Mouse (Mus musculus): Measurements from ENCODE around the gene Cttnbp2.
"Not testable (repeated sequence)": the region's sequence is repeated elsewhere in the genome, so short reads cannot be mapped to it uniquely, and the experiment has no call there.

Gene Cttnbp2

DNA sequence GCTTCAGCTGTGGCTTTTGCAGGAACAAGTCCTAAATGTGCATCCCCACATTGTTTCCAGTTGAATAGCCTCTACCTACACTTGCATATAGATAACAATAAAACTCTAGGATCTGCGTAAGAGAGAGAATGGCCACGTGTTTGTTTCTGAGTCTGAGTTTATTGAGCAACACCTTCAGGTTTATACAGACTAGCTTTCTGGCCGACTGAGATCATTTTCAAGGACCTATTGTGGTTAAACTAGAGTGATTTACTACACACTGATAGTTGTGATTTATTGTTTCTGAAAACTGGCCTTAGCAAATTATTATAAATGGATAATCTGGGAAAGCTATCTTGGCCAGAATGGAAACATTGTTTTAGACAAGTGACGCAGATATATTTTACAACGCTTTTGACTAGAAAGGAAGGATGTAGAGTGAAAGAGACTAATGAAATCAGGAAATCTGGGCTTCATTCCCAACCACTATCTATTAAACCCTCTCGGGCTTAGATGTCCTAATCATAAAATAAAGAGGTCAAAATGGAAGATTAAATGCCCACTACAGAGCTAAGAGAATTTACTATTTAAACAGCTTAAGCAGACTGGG is 96.7 kb downstream of the Cttnbp2 start:
- no peak for DNase-seq (ENCODE audit: low spot score)

DNA sequence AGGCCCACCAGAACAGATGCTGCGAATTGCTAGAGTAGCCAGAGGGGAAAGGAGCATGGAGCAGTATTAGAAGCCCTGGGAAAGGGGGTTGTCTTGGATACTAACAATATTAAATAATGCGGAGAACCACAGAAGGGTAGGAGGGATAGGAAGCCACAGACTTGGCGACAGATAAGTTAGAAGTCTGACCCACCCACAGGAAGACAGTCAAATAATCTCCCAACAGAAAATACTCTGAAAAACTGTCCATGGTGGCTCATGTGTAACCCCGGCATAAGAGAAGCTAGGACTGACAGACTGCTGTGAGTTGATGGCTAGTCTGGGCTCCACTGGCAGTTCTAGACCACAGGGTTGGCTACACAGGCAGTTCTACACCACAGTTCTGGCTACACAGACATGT is 98.7 kb downstream of the Cttnbp2 start:
- no peak for DNase-seq (ENCODE audit: low spot score)

DNA sequence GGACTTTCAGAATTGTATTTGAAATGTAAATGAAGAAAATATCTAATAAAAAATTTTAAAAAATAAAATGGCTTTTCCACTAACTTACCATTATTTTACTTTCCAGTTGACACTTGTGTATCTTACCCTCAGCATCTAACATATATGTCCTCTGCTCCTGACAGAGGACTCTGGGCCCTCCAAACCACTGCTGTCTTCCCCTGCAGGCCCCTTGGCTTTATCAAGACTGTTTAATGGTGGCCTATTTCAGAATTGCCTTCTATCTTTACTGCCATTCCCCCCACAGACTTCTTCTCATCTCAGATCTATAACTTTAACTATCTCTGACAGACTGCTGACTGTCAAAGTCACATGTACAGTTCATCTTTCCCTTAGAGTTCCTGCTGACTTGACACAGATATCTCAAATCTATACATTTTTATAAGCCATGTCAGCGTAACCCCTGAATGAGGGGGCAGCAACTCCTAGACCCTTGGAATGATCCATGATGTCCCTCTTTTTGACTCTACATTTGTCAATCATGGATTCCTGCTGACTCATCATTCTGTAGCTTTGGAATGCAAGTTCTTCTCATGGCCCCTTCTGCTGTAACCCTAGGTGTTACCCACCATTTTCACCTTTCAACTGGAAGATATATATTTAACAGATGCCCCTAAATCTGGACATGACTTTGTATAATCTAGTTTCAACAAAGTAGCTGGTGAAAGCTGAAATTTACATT is 103.0 kb downstream of the Cttnbp2 start:
- no peak for DNase-seq (ENCODE audit: low spot score)

DNA sequence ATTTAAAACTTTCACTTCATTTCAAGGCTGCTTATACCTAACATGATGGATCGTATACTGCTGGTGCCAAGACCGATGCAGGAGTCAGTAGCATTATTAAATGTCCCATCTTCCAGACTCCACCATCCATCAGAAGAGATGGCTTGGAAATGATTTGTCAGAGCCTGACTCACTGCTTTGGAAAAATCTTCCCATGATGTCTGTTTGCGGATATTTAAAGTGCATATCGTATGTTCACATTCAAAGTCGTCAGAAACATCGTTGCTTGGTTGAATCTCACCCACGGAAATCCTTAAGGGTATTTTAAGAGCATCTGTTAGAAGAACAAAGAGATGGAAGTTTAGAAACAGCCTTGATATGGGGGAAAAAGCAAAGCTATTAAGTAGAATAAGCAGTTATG is 106.2 kb downstream of the Cttnbp2 start:
- DNase-seq (ENCODE audit: low spot score) = no peak

DNA sequence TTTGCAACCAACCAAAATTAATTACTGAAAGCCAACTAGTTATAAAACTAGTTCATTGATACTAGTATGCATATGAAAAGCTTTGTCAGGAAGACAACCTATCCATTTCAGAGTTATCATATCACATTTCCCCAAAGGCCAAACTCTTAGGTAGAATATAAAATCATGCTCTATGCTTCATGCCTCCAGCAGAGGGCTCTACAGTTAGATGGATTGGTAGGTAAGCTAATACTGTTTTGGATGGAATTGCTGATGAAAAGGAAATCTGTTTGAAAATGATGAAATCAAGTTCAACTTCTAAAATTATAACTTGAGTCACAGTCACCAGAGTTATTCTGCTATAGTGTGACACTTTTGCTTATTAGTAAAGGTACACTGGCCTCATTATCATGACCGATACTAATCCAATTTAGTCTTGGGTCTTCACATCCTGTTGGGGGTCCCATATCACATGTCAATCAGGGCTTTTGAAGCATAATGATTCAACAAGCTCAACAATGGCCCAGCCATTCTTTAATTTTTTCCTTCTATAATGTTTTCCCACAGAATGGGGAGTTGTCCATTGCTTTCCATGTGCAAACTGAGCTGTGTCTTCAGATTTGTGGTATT is 113.5 kb downstream of the Cttnbp2 start:
- no peak for DNase-seq (ENCODE audit: low spot score)

DNA sequence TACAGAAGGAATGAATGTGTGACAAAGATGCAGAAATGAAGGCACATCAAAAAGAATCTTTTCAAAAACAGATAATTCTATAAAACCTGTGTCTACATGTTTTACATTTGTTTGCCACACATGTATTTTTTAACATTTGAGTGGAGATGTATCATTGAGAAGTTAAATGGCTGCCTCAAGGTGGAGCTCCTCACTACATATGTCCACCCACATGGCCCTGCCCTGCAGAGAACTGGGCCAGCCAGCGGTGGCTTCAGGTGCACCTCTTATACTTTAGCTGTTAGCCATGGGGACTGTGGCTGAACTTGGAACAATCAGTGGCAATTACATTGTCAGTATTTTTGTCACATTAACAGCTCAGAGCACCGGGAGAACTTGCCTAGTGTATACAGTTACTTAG is 133.3 kb downstream of the Cttnbp2 start:
- DNase-seq (ENCODE audit: low spot score) = no peak

DNA sequence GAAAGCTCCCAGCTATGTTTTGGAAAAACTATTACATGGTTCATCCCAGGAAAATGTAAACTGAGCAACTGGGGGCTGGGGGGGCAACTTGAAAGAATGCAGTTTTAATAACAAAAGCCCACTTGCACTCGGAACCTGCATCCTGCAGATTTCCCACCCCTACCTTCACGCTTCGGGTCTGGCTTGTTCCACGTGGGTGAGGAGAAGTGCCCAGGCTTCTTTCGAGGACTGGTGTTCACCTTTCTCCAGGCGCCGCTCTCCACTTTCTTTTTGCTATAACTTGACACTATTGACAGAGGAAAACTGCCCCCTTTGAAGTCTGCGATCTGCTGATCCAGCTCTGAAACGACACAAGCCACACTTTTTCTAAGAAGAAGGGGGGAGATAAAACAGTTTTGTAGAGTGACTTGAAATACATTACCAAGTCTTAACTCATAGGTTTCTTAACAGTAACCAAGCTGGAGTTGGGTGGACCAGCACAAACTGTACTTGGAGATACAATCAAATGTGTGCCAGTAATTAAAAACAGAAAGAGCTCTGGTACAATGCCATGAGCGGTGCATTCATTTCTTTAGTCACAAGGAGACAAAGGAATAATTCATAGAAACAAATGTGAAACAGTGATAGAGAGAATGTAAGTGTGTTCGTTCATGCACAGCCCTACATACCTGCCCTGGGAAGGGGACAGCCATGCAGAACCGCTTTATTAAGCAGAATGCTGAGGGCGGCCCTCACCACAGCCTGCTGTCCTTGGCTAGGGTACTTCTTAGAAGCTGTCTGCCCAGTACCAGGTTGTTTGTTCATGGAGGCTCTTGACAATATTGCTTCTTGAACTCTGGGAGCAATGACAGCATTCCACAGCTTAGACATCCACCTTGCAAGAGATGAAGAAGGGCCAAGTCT is 134.1 kb downstream of the Cttnbp2 start:
- no peak for DNase-seq (ENCODE audit: low spot score)

DNA sequence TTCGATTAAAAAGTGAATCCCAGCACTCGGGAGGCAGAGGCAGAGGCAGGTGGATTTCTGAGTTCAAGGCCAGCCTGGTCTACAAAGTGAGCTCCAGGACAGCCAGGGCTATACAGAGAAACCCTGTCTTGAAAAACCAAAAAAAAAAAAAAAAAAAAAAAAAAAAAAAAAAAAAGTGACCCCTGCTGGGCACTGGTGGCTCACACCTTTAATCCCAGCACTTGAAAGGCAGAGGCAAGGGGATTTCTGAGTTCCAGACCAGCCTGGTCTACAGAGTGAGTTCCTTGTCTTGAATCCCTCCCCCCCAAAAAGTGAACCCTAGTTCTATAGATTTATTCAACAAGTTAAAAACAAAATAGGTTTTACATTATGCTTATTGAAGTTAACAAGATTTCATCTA is 136.9 kb downstream of the Cttnbp2 start:
- not testable (repeated sequence) for DNase-seq (ENCODE audit: low spot score)

DNA sequence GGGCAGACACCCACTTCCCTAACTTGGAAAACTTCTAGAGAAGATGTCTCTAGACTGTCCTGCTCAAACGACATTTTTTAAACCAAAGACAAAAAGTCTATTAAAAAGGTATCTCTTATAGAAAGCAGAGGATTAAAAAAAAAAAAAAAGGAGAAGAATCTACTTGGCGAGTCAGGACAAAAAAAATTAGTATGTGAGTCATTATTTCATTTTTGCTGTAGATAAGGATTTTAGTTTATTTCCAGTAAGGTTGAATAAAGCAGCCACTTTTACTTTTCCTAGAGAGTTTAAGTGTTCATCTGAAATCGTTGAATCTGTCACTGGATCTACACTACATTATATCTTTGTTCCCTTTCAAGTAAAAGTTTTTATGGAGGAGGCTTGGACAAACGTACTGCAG is 139.9 kb downstream of the Cttnbp2 start:
- DNase-seq (ENCODE audit: low spot score) = no peak

DNA sequence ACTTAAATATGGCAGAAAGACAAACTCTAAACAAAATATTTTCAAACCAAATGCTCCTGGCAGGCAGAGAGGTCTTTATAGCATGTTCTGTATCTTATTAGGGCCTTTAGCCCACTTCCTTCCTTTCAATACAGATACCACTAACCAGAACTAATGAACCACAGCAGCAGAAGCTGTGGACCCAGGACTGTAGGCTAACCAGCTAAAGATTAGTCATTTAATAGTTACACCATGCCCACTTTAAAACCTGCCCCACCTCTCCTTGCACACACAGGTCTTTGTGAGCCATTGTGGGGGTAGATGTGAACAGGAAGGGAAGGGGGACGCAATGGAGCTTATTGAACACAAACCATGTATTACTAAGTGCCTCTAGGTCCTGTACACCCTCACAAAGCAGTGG is 141.0 kb downstream of the Cttnbp2 start:
- DNase-seq (ENCODE audit: low spot score) = no peak

DNA sequence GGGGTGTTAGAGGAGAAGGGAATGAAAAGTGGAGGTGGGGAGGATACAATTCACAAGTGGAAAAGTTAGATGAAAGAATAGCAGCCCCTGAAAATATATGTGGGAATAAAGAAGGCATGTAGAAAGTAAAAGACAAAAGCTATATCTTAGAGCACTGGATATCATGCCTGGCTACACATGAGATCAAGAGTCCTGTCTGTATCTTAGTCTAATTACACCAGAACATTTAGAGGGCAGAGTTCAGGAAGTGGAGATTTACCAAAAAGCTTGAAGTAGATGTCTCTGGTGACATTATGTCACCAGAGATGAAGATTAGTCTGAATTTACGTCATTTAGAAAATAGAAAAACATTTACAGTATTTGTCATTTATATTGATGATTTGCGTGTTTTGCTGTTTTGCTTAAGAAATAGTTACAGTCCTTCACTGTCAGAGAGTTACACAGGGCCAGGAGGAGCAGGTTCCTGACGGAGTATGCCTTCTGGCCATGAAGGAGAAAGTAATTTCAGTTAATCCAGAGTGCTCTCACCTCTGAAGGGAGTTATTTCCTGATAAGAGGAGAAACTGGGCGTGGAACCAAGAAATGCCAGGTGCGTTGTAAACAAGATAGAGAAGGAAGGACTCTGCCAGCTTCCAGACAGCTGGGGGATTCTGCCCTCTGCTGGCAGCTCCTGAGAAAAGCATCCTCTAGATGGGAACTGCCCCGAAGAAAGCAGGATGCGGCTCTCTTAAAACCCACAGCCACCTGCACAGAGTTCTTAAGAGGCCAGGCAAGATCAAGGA is 142.0 kb downstream of the Cttnbp2 start:
- peak; percentile 69 for DNase-seq (ENCODE audit: low spot score)

DNA sequence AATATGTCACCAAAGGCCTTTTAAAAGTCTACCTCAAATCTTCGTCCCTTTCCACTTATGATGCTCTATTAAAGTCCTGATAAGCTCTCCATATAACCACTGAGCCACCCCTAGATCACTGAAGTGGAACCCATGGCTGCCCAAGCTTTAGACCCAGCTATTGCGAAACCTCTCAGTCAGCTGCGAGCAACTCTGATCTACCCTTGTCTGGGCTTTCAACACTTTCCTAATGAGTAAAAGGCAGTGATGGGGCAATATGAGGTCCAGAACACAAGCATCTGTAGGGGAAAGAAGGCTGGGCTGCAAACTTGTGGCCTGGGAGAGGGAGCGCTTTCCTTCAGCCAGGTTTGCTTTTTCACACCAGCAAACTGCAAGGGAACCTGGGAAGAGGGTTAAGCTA is 144.9 kb downstream of the Cttnbp2 start:
- DNase-seq (ENCODE audit: low spot score) = no peak

DNA sequence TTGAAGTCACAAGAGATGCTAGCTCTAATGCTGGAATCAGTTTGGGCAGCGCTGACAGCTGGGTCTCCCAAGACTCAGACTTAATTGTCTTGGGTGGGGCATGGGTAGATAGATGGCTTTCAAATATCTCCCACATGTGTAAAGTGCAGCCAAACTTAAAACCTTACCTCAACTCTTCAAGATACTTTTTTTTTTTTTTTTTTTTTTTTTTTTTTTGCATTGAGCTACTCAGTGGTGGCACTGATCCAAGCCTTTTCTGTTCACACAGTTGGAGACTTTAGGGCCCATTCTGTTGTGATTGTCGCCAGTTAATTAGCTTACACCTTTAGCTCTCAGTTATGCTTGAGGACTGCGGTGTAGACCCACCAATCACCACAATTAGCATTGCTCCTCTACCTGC is 145.6 kb downstream of the Cttnbp2 start:
- no peak for DNase-seq (ENCODE audit: low spot score)

DNA sequence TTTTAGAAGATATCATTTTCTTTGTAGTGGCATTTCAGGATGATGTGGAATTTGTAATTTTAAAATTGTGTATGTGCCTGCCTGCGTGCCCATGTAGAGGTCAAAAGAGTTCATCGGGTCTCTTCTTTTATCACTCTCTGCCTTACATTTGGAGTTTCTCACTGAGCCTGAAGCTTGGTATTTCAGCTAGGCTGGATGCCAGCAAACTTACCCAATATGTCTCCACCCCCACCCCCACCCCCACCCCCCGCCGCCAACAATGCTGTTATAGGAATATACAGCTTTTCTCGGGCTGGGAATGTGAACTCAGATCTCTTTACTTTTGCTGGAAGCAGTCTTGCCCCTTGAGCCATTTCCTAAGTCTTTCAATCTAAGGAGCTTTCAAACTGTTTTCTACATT is 152.4 kb downstream of the Cttnbp2 start:
- DNase-seq (ENCODE audit: low spot score) = no peak

DNA sequence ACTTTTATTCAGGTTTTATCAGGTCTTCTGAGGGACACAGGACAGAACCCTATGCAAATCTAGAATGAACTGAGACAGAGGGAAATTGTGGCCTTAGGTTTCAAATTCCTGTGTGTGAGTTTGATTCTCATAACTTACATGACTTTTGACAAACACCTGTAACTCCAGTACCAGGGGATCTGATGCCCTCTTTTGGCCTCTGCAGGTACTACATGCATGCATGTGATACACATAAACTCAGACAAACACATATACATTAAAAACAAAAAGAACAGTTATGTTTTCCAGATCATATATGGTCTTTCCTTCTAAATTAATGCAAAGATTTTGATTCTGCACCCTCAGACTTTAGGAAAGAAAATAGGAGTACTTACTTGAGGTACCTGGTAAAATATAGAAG is 153.7 kb downstream of the Cttnbp2 start:
- DNase-seq (ENCODE audit: low spot score) = no peak

DNA sequence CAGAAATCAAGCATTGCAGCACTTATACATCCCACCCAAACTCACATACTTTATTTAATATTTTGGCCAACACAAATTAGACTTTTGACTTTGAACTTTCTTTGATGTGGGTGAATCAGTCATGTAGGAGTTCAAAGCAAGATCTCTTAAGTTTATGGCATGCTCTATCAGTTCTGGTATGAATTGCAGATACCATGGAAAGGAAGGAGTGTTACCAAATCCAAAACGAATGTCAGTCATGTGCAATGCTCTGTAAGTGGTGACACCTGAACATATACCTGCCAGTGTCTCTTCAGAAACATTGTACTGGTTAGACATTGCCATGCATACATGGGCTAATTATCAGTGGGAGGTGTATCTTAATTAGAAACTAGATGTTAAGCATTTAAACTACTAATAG is 154.5 kb downstream of the Cttnbp2 start:
- no peak for DNase-seq (ENCODE audit: low spot score)

DNA sequence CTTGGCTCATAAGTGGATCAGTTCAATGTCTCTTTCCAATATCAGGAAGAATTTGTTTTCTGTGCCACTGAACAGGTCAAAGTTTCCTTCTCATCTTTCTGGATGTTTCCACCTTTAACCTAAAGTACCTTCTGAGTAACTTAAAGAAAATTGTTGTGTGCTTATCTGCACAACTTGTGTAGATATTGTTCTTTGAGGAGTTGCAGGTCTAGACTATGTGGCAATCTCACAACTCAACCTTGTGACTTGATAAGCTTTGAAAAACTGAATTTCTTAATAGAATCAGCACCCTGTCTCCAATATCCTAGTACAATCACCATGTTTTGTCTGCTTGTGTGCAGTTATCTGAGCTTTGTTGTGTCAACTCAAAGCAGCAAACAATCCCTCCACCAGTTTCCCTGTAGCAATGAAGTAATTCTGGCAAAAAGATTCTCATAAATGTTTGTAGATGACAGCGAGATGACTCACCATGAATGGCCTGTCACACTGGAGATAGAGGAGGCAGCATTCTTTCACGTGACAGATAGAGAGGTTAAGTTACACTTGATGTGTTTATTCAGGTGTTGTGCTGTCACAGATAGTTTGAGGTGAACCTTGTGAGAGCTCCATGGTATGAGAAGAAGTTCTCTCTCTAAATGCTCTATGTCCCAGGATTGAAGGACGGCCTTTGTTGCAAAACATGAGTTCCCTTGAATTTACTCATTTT is 165.3 kb downstream of the Cttnbp2 start:
- DNase-seq (ENCODE audit: low spot score) = no peak

DNA sequence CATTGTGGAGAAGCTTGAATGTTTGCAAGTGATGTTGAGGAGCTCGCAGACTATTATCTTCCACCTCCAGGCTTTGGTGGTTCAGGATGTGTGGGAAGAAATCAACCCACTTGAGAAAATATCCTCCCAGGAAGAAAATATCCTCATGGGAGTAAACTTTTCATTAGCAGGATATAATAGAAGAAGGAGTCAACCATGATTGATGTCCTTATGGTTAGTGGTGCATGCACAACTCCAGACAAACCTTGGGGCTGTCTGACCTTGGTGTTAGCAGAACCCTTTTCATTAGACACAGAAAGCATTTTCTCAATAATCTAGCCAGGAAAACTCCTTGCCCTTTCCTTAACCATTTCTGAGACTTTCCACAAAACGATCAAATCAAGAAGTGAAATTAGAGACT is 170.4 kb downstream of the Cttnbp2 start:
- DNase-seq (ENCODE audit: low spot score) = no peak

DNA sequence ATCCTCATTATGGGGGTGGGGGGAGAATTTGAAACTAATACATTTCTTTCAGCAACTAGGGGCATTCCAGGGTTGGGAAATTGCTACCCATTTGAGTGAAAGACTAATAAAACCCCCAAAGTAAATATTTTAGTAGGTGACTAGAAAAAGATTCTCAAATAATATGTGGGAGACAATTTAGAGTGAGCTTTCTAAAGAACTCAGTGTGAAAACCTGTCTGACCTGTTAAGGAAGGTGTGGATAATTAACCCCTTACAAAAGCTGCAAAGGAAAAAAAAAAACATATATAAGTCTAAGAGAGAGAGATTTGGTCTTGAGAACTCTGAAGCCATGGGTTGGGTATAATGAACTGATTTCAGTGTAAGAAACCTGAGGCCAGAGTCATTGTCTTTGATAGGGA is 176.3 kb downstream of the Cttnbp2 start:
- no peak for DNase-seq (ENCODE audit: low spot score)

DNA sequence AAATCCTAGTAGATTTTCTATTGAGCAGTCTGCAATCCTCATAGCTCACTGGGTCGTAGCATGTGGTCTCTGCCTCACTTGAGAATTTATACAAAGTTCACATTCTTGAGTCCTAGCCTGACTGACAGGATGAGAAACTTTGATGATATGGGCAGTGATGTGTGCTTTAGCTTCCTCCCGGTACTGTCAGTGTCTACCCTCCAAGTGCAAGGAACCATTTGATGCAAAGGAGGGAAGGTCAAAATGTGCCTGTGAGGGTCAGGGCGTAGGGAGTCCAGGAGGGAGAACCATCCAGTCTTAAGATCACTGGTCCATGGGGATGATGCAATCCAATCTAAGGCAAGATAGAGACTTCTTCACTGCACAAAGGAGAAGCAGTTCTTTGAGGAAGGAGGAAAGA is 179.2 kb downstream of the Cttnbp2 start:
- DNase-seq (ENCODE audit: low spot score) = no peak

DNA sequence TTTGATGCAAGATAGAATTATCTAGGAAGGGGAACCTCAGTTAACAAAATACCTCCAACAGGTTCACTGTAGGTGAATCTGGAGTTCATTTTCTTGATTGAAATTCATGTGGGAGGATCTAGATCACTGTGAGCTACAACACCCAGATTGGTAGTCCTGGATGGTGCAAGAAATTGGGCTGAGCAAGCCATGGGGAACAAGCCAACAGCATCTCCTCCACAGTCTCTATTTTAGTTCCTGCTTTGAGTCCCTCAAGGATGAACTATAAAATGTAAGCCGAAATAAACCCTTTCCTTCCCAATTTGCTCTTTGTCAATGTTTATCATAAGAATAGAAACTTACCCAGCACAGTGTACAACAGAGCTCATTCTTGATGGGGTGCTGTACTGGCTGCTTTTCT is 191.7 kb downstream of the Cttnbp2 start:
- no peak for DNase-seq (ENCODE audit: low spot score)
